Mouse (Mus musculus) limb, embryonic 14.5 days (tissue): ENCODE measurements around the gene Otog. TPM values are rescaled to one million over a fixed set of nuclear protein-coding genes. Genes with fewer than 3 reads are reported as not detected.

Source experiments
- ATAC-seq: fragments of 200-750 bp; cut with Nextera tagmentation; 2 replicates; pipeline ENCODE4 v1.8.0; 2017; ENCODE audit warnings: low read depth, moderate number of reproducible peaks, moderate TSS enrichment; ENCODE audit not compliant: low FRiP score
- DNase-seq: peaks from one replicate; pipeline ENCODE4 v3.0.0-alpha.2; 2015; ENCODE audit warnings: low spot score
- H3K27ac ChIP-seq: fragments of 300-500 bp; sonication (generic); replicated peaks from 2 replicates; pipeline ENCODE4 v1.5.1; 2014; ENCODE audit warnings: low read depth, mild to moderate bottlenecking, low read length, moderate library complexity, mixed read lengths
- H3K27me3 ChIP-seq: fragments of 300-500 bp; sonication (generic); 2 replicates; pipeline ENCODE4 v1.6.1; 2014; ENCODE audit warnings: low read length, mixed read lengths; ENCODE audit not compliant: control insufficient read depth, insufficient read depth
- H3K36me3 ChIP-seq: fragments of 300-500 bp; sonication (generic); 2 replicates; pipeline ENCODE4 v1.6.1; 2014; ENCODE audit warnings: mild to moderate bottlenecking, low read length, moderate library complexity, mixed read lengths; ENCODE audit not compliant: control insufficient read depth, insufficient read depth
- H3K4me1 ChIP-seq: fragments of 300-500 bp; sonication (generic); 2 replicates; pipeline ENCODE4 v1.6.1; 2014; ENCODE audit warnings: antibody characterized with exemption, low read length, mixed read lengths; ENCODE audit not compliant: control insufficient read depth, insufficient read depth
- H3K4me2 ChIP-seq: fragments of 300-500 bp; sonication (generic); replicated peaks from 2 replicates; pipeline ENCODE4 v1.6.1; 2014; ENCODE audit warnings: low read depth, mild to moderate bottlenecking, low read length, moderate library complexity; ENCODE audit not compliant: severe bottlenecking
- H3K4me3 ChIP-seq: fragments of 300-500 bp; sonication (generic); replicated peaks from 2 replicates; pipeline ENCODE4 v1.5.1; 2014; ENCODE audit warnings: low read length
- H3K9ac ChIP-seq: fragments of 300-500 bp; sonication (generic); 2 replicates; pipeline ENCODE4 v1.6.1; 2014; ENCODE audit warnings: mild to moderate bottlenecking, low read depth, low read length, moderate library complexity; ENCODE audit not compliant: severe bottlenecking
- H3K9me3 ChIP-seq: fragments of 300-500 bp; sonication (generic); 2 replicates; pipeline ENCODE4 v1.6.1; 2016; ENCODE audit warnings: low read length; ENCODE audit not compliant: control insufficient read depth
- POLR2A ChIP-seq: fragments of 200-500 bp; IDR thresholded peaks from 2 replicates; pipeline ENCODE4 v1.8.0; 2012; ENCODE audit warnings: inconsistent platforms, mild to moderate bottlenecking, moderate library complexity, borderline replicate concordance; ENCODE audit not compliant: insufficient read depth, insufficient read length; ENCODE audit errors: extremely low read depth
- WGBS: fragments of 180-500 bp; shearing (Covaris S2); extraction: QIAGEN DNeasy Blood & Tissue Kit; methylation state at CpG from one replicate; pipeline ENCODE4 v1.1.7; 2014; 5-methylcytosine and 5-hydroxymethylcytosine counted together
- polyA plus RNA-seq, 2 experiments: library from polyadenylated mRNA; depleted of rRNA in 1 of 2; stranded (reverse) in 1 of 2; unstranded in 1 of 2; fragments of >200 nt; fragmentation: Nextera tagmentation in 1 of 2; extraction: Ambion mirVana in 1 of 2; gene quantifications; 2 replicates each; pipeline versions ENCODE4 v1.2.1 to v1.2.3; 2012 to 2014

Otog gene
- polyA plus RNA-seq, 2 experiments = 0.63 to 2.3 TPM

GRCm38 (mm10) chr7:46296330-46296729, 55.5 kb downstream of the Otog start:
- WGBS = 27% methylated on average over 6 of the region's 6 CpGs
- Histone ChIP-seq H3K4me1 (no peaks in the 10 kb centered on the region), H3K27ac (no peak overlapping the region), H3K36me3 (no peaks in the 10 kb centered on the region), H3K4me2 (no peak overlapping the region), H3K27me3 (no peaks in the 10 kb centered on the region), H3K4me3 (no peak overlapping the region), H3K9me3 (no peaks in the 10 kb centered on the region), H3K9ac (no peak overlapping the region)
- ATAC-seq (no peak), DNase-seq (no peak)
- no peak for TF ChIP-seq POLR2A

- ATAC-seq (no peak), DNase-seq (no peak)
- Histone ChIP-seq H3K4me1 (no peaks in the 10 kb centered on the region), H3K9ac (no peak overlapping the region), H3K27me3 (no peaks in the 10 kb centered on the region), H3K27ac (no peak overlapping the region), H3K36me3 (no peaks in the 10 kb centered on the region), H3K9me3 (no peaks in the 10 kb centered on the region), H3K4me3 (no peak overlapping the region), H3K4me2 (no peak overlapping the region)
- WGBS = 81% methylated on average over 12 of the region's 12 CpGs
- no peak for TF ChIP-seq POLR2A
These were observed 60.3 kb downstream of the Otog start for GRCm38 (mm10) chr7:46301031-46301632.

GRCm38 (mm10) chr7:46313486-46313885, 72.7 kb downstream of the Otog start:
- DNase-seq = peak; percentile 28
- TF ChIP-seq POLR2A = no peak
- Histone ChIP-seq H3K27me3 (no peaks in the 10 kb centered on the region), H3K4me2 (no peak overlapping the region), H3K9ac (no peak overlapping the region), H3K36me3 (no peaks in the 10 kb centered on the region), H3K9me3 (no peaks in the 10 kb centered on the region), H3K4me1 (peaks cover 7% of the 10 kb centered on the region; the same call in 1 of the 2 replicates), H3K27ac (no peak overlapping the region), H3K4me3 (no peak overlapping the region)
- peak; percentile 31; the same call in 1 of the 2 replicates for ATAC-seq
- WGBS = 34% methylated on average over 6 of the region's 6 CpGs

GRCm38 (mm10) chr7:46314220-46315009, 73.6 kb downstream of the Otog start:
- Histone ChIP-seq H3K9ac (no peak overlapping the region), H3K4me3 (no peak overlapping the region), H3K27me3 (no peaks in the 10 kb centered on the region), H3K4me2 (no peak overlapping the region), H3K36me3 (no peaks in the 10 kb centered on the region), H3K9me3 (no peaks in the 10 kb centered on the region), H3K4me1 (peaks cover 7% of the 10 kb centered on the region; the same call in 1 of the 2 replicates), H3K27ac (no peak overlapping the region)
- WGBS = 34% methylated on average over 3 of the region's 6 CpGs
- no peak for TF ChIP-seq POLR2A
- DNase-seq = no peak
- ATAC-seq = peak; percentile 35; the same call in 1 of the 2 replicates

GRCm38 (mm10) chr7:46315692-46316091, 74.9 kb downstream of the Otog start:
- no peak overlapping the region for H3K9ac ChIP-seq
- DNase-seq (peak; percentile 19), ATAC-seq (no peak)
- no peaks in the 10 kb centered on the region for H3K27me3 ChIP-seq
- H3K4me2 ChIP-seq = no peak overlapping the region
- H3K4me3 ChIP-seq = no peak overlapping the region
- no peak for TF ChIP-seq POLR2A
- no peaks in the 10 kb centered on the region for H3K9me3 ChIP-seq
- H3K4me1 ChIP-seq = peaks cover 7% of the 10 kb centered on the region; the same call in 1 of the 2 replicates
- H3K27ac ChIP-seq = no peak overlapping the region
- WGBS = 51% methylated on average over 4 of the region's 4 CpGs
- H3K36me3 ChIP-seq = no peaks in the 10 kb centered on the region
